Mouse (Mus musculus): ENCODE results near the gene Olfr593. TPM values are rescaled to one million over a fixed set of nuclear protein-coding genes. Genes with fewer than 3 reads are reported as not detected.
"Not testable (repeated sequence)": the region's sequence is repeated elsewhere in the genome, so short reads cannot be mapped to it uniquely, and the experiment has no call there.

The Olfr593 gene
- total RNA-seq (2015) (not detected in 2 replicates), total RNA-seq (2017) (not detected in 2 replicates)

DNA sequence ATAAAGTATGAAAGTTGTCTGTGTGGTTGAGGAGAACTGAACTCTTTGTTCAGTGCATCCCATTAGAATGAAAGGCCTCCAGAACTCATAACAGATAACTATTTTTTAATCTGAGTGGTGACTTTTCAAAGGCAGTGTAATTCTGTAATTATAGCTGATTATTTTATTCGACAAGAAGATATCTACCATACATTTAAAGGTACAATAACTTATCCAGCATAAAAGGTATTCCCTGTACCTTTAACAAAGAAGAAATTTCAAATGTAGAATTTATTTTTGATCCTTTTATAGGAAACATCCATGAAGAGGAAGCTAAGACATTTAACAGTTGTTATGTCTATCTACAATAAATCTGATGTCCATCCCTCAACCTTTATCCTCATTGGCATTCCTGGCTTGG lies at the start of gene Olfr593:
Gene Olfr593 (plus strand): TSS at position 301 of the 400 bp plus-strand sequence.
- ATAC-seq (replicated peaks; ENCODE audit: poor library complexity) = no peak

DNA sequence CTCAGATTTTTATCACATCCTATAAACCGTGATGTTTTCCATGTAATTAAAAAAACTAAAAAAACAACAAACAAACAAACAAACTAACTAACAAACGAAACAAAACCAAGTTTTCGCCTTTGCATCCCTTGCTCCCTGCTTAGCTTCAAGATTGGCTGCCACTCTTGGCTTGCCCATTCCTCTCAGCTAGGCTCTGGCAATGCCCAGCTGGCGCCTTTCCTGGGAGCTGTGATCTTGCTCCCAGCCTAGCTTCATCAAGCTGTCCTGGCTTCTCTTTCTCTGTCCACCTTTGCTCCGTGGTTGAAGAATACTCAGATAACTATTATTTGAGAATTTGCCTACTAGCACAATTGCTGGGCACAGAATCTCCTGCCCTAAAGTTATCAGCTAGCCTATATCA lies 42.0 kb upstream of the Olfr593 start:
- ATAC-seq (replicated peaks; ENCODE audit: poor library complexity) = no peak

DNA sequence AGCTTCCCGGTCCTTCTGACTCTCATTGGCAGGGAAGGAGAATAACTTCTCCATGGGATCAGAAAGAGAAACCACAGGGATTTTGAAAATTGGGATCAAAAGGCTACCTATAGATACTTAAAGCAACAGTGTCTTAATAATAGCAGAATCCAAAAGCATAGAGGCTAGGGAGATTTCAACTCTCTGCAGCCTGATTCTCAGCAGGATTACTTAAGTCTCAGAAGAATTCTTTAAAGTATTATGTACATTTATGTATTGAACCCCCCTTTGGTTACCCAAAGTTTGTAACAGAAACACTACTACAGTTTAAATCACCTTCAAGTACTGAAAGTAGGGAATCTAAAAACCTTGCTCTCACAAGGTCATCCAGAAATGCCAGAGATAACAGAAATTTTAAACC lies 33.4 kb upstream of the Olfr593 start, which contains the start of gene Olfr591:
Gene Olfr591 (minus strand): TSS at position 101 of the 400 bp plus-strand sequence.
- ATAC-seq (replicated peaks; ENCODE audit: poor library complexity) = no peak

DNA sequence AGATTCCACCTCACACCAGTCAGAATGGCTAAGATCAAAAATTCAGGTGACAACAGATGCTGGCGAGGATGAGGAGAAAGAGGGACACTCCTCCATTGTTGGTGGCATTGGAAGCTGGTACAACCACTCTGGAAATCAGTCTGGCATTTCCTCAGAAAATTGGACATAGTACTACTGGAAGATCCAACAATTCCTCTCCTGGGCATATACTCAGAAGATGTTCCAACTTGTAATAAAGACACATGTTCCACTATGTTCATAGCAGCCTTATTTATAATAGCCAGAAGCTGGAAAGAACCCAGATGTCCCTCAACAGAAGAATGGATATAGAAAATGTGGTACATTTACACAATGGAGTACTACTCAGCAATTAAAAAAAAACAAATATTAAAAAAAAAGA lies 27.2 kb upstream of the Olfr593 start, which contains the start of gene Olfr592:
Gene Olfr592 (plus strand): TSS at position 301 of the 400 bp plus-strand sequence.
- not testable (repeated sequence) for ATAC-seq (replicated peaks; ENCODE audit: poor library complexity)

DNA sequence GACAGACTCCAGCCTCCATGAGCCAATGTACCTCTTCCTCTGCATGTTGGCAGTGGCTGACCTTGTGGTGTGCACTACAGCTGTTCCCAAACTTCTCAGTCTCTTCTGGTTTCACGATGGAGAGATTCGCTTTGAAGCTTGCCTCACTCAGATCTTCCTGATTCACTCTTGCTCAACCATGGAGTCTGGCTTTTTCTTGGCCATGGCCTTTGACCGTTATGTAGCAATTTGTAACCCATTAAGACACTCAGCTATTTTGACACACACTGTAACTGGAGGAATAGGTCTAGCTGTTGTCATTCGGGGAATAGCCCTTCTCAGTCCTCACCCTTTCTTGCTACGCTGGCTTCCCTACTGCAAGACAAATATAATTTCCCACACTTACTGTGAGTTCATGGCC lies 388 bp downstream of the Olfr593 start:
- ATAC-seq (replicated peaks; ENCODE audit: poor library complexity) = peak; percentile 88

DNA sequence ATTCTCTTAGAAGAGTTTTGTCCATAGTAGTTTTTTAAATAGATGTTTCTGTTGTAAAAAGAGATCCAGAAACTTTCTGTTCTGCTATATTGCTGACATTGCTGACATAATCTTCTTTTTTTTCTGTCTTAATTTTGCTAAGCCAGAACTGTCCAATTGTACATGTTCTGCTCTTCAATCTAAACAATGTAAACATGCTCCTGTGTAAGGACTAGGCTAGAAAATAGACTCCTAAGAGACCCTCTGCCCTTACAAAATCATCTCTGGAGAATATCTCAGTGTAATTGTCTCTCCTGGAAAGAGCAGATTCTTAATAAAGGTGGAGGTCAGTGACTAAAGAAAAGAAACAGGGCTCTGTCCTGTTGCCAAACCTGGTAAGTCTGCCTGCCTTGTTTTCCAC lies 5.0 kb downstream of the Olfr593 start, which contains the start of gene Olfr594:
Gene Olfr594 (plus strand): TSS at position 301 of the 400 bp plus-strand sequence.
- ATAC-seq (replicated peaks; ENCODE audit: poor library complexity) = no peak

DNA sequence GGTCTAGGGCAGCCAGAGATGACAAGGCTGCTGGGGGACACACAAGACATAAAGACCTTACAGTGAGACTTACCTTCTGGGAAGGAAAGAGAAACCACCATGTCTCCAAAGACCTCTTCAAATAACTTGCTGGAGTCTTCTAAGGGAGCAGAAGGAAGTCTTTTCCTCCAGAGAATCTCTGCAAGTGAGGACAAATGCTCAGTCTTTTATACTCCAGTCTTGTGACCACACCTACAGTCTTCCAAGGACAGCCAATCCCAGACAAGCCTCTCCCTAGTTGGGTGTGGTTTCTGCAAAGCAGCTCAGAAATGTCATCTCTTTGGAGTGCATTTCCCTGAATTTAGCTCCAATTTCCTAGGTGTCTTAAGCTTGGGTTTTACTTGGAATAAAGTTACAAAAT lies 40.7 kb downstream of the Olfr593 start, which contains the start of gene Usp17ld:
Gene Usp17ld (minus strand): TSS at position 101 of the 400 bp plus-strand sequence.
- not testable (repeated sequence) for ATAC-seq (replicated peaks; ENCODE audit: poor library complexity)

Other genes starting within 250 kb of the Olfr593 start
- not detected in 2 replicates for gene Olfr576, start 249.2 kb upstream of the Olfr593 start, total RNA-seq (2015)
- not detected in 2 replicates for gene Olfr576, start 249.2 kb upstream of the Olfr593 start, total RNA-seq (2017)
- gene Olfr577, start 235.9 kb upstream of the Olfr593 start, total RNA-seq (2015) = not detected in 2 replicates
- gene Olfr577, start 235.9 kb upstream of the Olfr593 start, total RNA-seq (2017) = not detected in 2 replicates
- not detected in 2 replicates for gene Olfr578, start 222.5 kb upstream of the Olfr593 start, total RNA-seq (2015)
- not detected in 2 replicates for gene Olfr578, start 222.5 kb upstream of the Olfr593 start, total RNA-seq (2017)
- not detected in 2 replicates for gene Olfr582, start 173.8 kb upstream of the Olfr593 start, total RNA-seq (2015)
- gene Olfr582, start 173.8 kb upstream of the Olfr593 start, total RNA-seq (2017) = not detected in 2 replicates
- not detected in 2 replicates for gene Olfr583, start 160.6 kb upstream of the Olfr593 start, total RNA-seq (2015)
- gene Olfr583, start 160.6 kb upstream of the Olfr593 start, total RNA-seq (2017) = not detected in 2 replicates
- gene Olfr584, start 130.0 kb upstream of the Olfr593 start, total RNA-seq (2015) = not detected in 2 replicates
- gene Olfr584, start 130.0 kb upstream of the Olfr593 start, total RNA-seq (2017) = not detected in 2 replicates
- gene Olfr585, start 114.1 kb upstream of the Olfr593 start, total RNA-seq (2015) = not detected in 2 replicates
- not detected in 2 replicates for gene Olfr585, start 114.1 kb upstream of the Olfr593 start, total RNA-seq (2017)
- gene Olfr586, start 86.2 kb upstream of the Olfr593 start, total RNA-seq (2015) = not detected in 2 replicates
- not detected in 2 replicates for gene Olfr586, start 86.2 kb upstream of the Olfr593 start, total RNA-seq (2017)
- gene Olfr588-ps1, start 71.0 kb upstream of the Olfr593 start, total RNA-seq (2015) = not detected in 2 replicates
- gene Olfr588-ps1, start 71.0 kb upstream of the Olfr593 start, total RNA-seq (2017) = not detected in 2 replicates
- not detected in 2 replicates for gene Olfr589, start 55.5 kb upstream of the Olfr593 start, total RNA-seq (2015)
- not detected in 2 replicates for gene Olfr589, start 55.5 kb upstream of the Olfr593 start, total RNA-seq (2017)
- gene Olfr591, start 33.5 kb upstream of the Olfr593 start, total RNA-seq (2015) = not detected in 2 replicates
- gene Olfr591, start 33.5 kb upstream of the Olfr593 start, total RNA-seq (2017) = not detected in 2 replicates
- not detected in 2 replicates for gene Olfr592, start 27.1 kb upstream of the Olfr593 start, total RNA-seq (2015)
- not detected in 2 replicates for gene Olfr592, start 27.1 kb upstream of the Olfr593 start, total RNA-seq (2017)
- gene Olfr594, start 5.1 kb downstream of the Olfr593 start, total RNA-seq (2015) = not detected in 2 replicates
- gene Olfr594, start 5.1 kb downstream of the Olfr593 start, total RNA-seq (2017) = not detected in 2 replicates
- gene Usp17ld, start 40.6 kb downstream of the Olfr593 start, total RNA-seq (2015) = not detected in 2 replicates
- gene Usp17ld, start 40.6 kb downstream of the Olfr593 start, total RNA-seq (2017) = not detected in 2 replicates
- gene Olfr596, start 93.8 kb downstream of the Olfr593 start, total RNA-seq (2015) = not detected in 2 replicates
- not detected in 2 replicates for gene Olfr596, start 93.8 kb downstream of the Olfr593 start, total RNA-seq (2017)
- gene Olfr597, start 104.5 kb downstream of the Olfr593 start, total RNA-seq (2015) = not detected in 2 replicates
- not detected in 2 replicates for gene Olfr597, start 104.5 kb downstream of the Olfr593 start, total RNA-seq (2017)
- gene Olfr598, start 111.7 kb downstream of the Olfr593 start, total RNA-seq (2015) = not detected in 2 replicates
- not detected in 2 replicates for gene Olfr598, start 111.7 kb downstream of the Olfr593 start, total RNA-seq (2017)
- gene Olfr599, start 124.1 kb downstream of the Olfr593 start, total RNA-seq (2015) = not detected in 2 replicates
- gene Olfr599, start 124.1 kb downstream of the Olfr593 start, total RNA-seq (2017) = not detected in 2 replicates
- gene Olfr600, start 137.8 kb downstream of the Olfr593 start, total RNA-seq (2015) = not detected in 2 replicates
- gene Olfr600, start 137.8 kb downstream of the Olfr593 start, total RNA-seq (2017) = not detected in 2 replicates
- not detected in 2 replicates for gene Olfr601, start 150.8 kb downstream of the Olfr593 start, total RNA-seq (2015)
- not detected in 2 replicates for gene Olfr601, start 150.8 kb downstream of the Olfr593 start, total RNA-seq (2017)
- gene Olfr603, start 174.3 kb downstream of the Olfr593 start, total RNA-seq (2015) = not detected in 2 replicates
- gene Olfr603, start 174.3 kb downstream of the Olfr593 start, total RNA-seq (2017) = not detected in 2 replicates
- gene Usp17lc, start 203.2 kb downstream of the Olfr593 start, total RNA-seq (2015) = not detected in 2 replicates
- not detected in 2 replicates for gene Usp17lc, start 203.2 kb downstream of the Olfr593 start, total RNA-seq (2017)
- gene Olfr605, start 233.6 kb downstream of the Olfr593 start, total RNA-seq (2015) = not detected in 2 replicates
- gene Olfr605, start 233.6 kb downstream of the Olfr593 start, total RNA-seq (2017) = not detected in 2 replicates
- not detected in 2 replicates for gene Olfr606, start 237.2 kb downstream of the Olfr593 start, total RNA-seq (2015)
- not detected in 2 replicates for gene Olfr606, start 237.2 kb downstream of the Olfr593 start, total RNA-seq (2017)